ENCODE assay signal across 7 mouse cellular contexts in the genomic region with DNA sequence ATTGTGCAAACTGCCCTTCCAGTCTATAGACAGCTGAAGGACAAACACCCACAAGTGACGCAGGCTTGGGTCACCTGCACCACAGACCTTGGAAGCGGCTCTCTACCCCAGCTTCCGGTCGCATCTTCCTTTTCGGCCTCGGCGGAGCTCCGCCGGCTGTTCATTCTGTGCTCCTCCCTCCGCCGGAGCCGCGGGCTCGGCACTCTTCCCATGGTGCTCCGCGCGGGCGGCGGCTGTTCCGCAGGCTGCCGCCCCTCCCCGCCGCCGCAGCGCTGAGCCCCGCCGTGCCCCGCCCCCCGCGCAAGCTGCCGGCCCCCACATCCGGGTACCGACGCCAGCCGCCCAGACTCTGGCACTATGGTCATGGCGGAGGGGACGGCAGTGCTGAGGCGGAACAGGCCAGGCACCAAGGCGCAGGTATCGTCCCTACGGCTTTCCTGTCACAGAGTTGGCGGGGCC. TPM values are rescaled to one million over a fixed set of nuclear protein-coding genes. Genes with fewer than 3 reads are reported as not detected.
DNase-seq lines count a peak whose midpoint lies in the region; ATAC-seq lines count a peak whose summit lies in the region.

TSS of gene Mob4 (plus strand) at position 289 of the 459 bp plus-strand sequence.

- peak within 1 kb of the TSS; percentile 100 for H3K9ac ChIP-seq in intestine, embryonic 16.5 days (ENCODE audit: low read depth, low read length)
- H3K9ac ChIP-seq in midbrain, embryonic 11.5 days (ENCODE audit: low read length), result peak within 1 kb of the TSS; percentile 97

- under 1% methylated on average over 38 of the region's 42 CpGs for WGBS in intestine, embryonic 16.5 days
- 1% methylated on average over 42 of the region's 42 CpGs for WGBS in midbrain, embryonic 11.5 days

- no peaks in the 10 kb centered on the region for H3K36me3 ChIP-seq in intestine, embryonic 16.5 days (ENCODE audit: control insufficient read depth, insufficient read depth, low read length)
- no peaks in the 10 kb centered on the region for H3K36me3 ChIP-seq in midbrain, embryonic 11.5 days (ENCODE audit: control insufficient read depth, insufficient read depth, low read length)

- H3K9me3 ChIP-seq in intestine, embryonic 16.5 days (ENCODE audit: control insufficient read depth, low read length), result no peaks in the 10 kb centered on the region
- no peaks in the 10 kb centered on the region for H3K9me3 ChIP-seq in midbrain, embryonic 11.5 days (ENCODE audit: control insufficient read depth, low read length)

- intact Hi-C loops in left cerebral cortex, postnatal 36 days (cut with DNase I), result loop anchor here (1.0 to 2.0 kb wide), 2 partner anchors 44 to 106 kb away; partner anchors contain the start of gene Mars2

- DNase-seq in adrenal gland, adult 2 months, result peak; percentile 97
- DNase-seq in embryo, embryonic 11.5 days (ENCODE audit: low read depth, low spot score), result peak; percentile 86
- peak; percentile 96 to 97 for DNase-seq in gastrocnemius, postnatal 4 days (ENCODE audit: low spot score in 2 of 2)
- peak; percentile 92 to 97 for DNase-seq in left cerebral cortex, postnatal 36 days (ENCODE audit: low spot score in 2 of 2)
- peak; percentile 100 for DNase-seq in midbrain, embryonic 11.5 days (ENCODE audit: low spot score, missing footprints)
- peak; percentile 97 for DNase-seq in skeletal muscle tissue, adult 2 months (ENCODE audit: low read depth, low spot score)

- H3K27me3 ChIP-seq in intestine, embryonic 16.5 days (replicated peaks; ENCODE audit: control insufficient read depth, insufficient read depth, low read length), result no peaks in the 10 kb centered on the region
- H3K27me3 ChIP-seq in midbrain, embryonic 11.5 days (ENCODE audit: control insufficient read depth, insufficient read depth, low read length), result no peaks in the 10 kb centered on the region

- peak within 1 kb of the TSS; percentile 100 for H3K4me3 ChIP-seq in intestine, embryonic 16.5 days (ENCODE audit: low read length)
- peak within 1 kb of the TSS; percentile 98 for H3K4me3 ChIP-seq in midbrain, embryonic 11.5 days (ENCODE audit: low read depth, low read length)

- ATAC-seq in intestine, embryonic 16.5 days, result peak; percentile 97
- ATAC-seq in midbrain, embryonic 11.5 days (ENCODE audit: low FRiP score), result peak; percentile 98

- peak within 1 kb of the TSS; percentile 98 for H3K27ac ChIP-seq in intestine, embryonic 16.5 days (ENCODE audit: low read length)
- H3K27ac ChIP-seq in midbrain, embryonic 11.5 days (ENCODE audit: low read depth, low read length), result peak within 1 kb of the TSS; percentile 96

- H3K4me2 ChIP-seq in intestine, embryonic 16.5 days (ENCODE audit: low read depth, low read length), result peak within 1 kb of the TSS; percentile 56
- H3K4me2 ChIP-seq in midbrain, embryonic 11.5 days, result peak within 1 kb of the TSS; percentile 77

- H3K4me1 ChIP-seq in intestine, embryonic 16.5 days (ENCODE audit: control insufficient read depth, insufficient read depth, low read length), result peaks cover 4% of the 10 kb centered on the region
- peaks cover 14% of the 10 kb centered on the region for H3K4me1 ChIP-seq in midbrain, embryonic 11.5 days (ENCODE audit: control insufficient read depth, insufficient read depth, low read length)

RNA-seq across cellular contexts. Expression of gene Mob4, which starts in this region (rescaled TPM):
- total RNA-seq in adrenal gland, adult 2 months (2021), result 100 to 1,000 TPM; 136 to 390 TPM
- 14.5 and 24.4 TPM in 2 replicates for polyA plus RNA-seq in adrenal gland, adult 2 months (2012; rRNA removed)
- 10 to 100 TPM; 53.1 to 56.2 TPM for total RNA-seq in gastrocnemius, postnatal 4 days (2021)
- 139 and 155 TPM in 2 replicates for polyA plus RNA-seq in intestine, embryonic 16.5 days (2015; fragmentation: Nextera tagmentation; extraction: Ambion mirVana)
- 10 to 100 TPM; 51.0 to 54.8 TPM for total RNA-seq in left cerebral cortex, postnatal 36 days (2021)
- 148 and 177 TPM in 2 replicates for polyA plus RNA-seq in midbrain, embryonic 11.5 days (2014; fragmentation: Nextera tagmentation; extraction: Ambion mirVana)

Comparison
In these comparisons a context has a peak if more than half of its experiments do, and no peak if none do; other contexts are left out.
1. Peak in every context shown above with its lines: DNase-seq, ATAC-seq, H3K4me3 ChIP-seq and H3K27ac ChIP-seq.